Mouse (Mus musculus) limb, embryonic 14.5 days (tissue): ENCODE data around the gene Doc2a. TPM values are rescaled to one million over a fixed set of nuclear protein-coding genes. Genes with fewer than 3 reads are reported as not detected.

Source experiments
- ATAC-seq: fragments of 200-750 bp; cut with Nextera tagmentation; 2 replicates; pipeline ENCODE4 v1.8.0; 2017; ENCODE audit warnings: low read depth, moderate number of reproducible peaks, moderate TSS enrichment; ENCODE audit not compliant: low FRiP score
- DNase-seq: peaks from one replicate; pipeline ENCODE4 v3.0.0-alpha.2; 2015; ENCODE audit warnings: low spot score
- H3K27ac ChIP-seq: fragments of 300-500 bp; sonication (generic); replicated peaks from 2 replicates; pipeline ENCODE4 v1.5.1; 2014; ENCODE audit warnings: low read depth, mild to moderate bottlenecking, low read length, moderate library complexity, mixed read lengths
- H3K27me3 ChIP-seq: fragments of 300-500 bp; sonication (generic); 2 replicates; pipeline ENCODE4 v1.6.1; 2014; ENCODE audit warnings: low read length, mixed read lengths; ENCODE audit not compliant: control insufficient read depth, insufficient read depth
- H3K36me3 ChIP-seq: fragments of 300-500 bp; sonication (generic); 2 replicates; pipeline ENCODE4 v1.6.1; 2014; ENCODE audit warnings: mild to moderate bottlenecking, low read length, moderate library complexity, mixed read lengths; ENCODE audit not compliant: control insufficient read depth, insufficient read depth
- H3K4me1 ChIP-seq: fragments of 300-500 bp; sonication (generic); 2 replicates; pipeline ENCODE4 v1.6.1; 2014; ENCODE audit warnings: antibody characterized with exemption, low read length, mixed read lengths; ENCODE audit not compliant: control insufficient read depth, insufficient read depth
- H3K4me2 ChIP-seq: fragments of 300-500 bp; sonication (generic); replicated peaks from 2 replicates; pipeline ENCODE4 v1.6.1; 2014; ENCODE audit warnings: low read depth, mild to moderate bottlenecking, low read length, moderate library complexity; ENCODE audit not compliant: severe bottlenecking
- H3K4me3 ChIP-seq: fragments of 300-500 bp; sonication (generic); replicated peaks from 2 replicates; pipeline ENCODE4 v1.5.1; 2014; ENCODE audit warnings: low read length
- H3K9ac ChIP-seq: fragments of 300-500 bp; sonication (generic); 2 replicates; pipeline ENCODE4 v1.6.1; 2014; ENCODE audit warnings: mild to moderate bottlenecking, low read depth, low read length, moderate library complexity; ENCODE audit not compliant: severe bottlenecking
- H3K9me3 ChIP-seq: fragments of 300-500 bp; sonication (generic); 2 replicates; pipeline ENCODE4 v1.6.1; 2016; ENCODE audit warnings: low read length; ENCODE audit not compliant: control insufficient read depth
- POLR2A ChIP-seq: fragments of 200-500 bp; IDR thresholded peaks from 2 replicates; pipeline ENCODE4 v1.8.0; 2012; ENCODE audit warnings: inconsistent platforms, mild to moderate bottlenecking, moderate library complexity, borderline replicate concordance; ENCODE audit not compliant: insufficient read depth, insufficient read length; ENCODE audit errors: extremely low read depth
- WGBS: fragments of 180-500 bp; shearing (Covaris S2); extraction: QIAGEN DNeasy Blood & Tissue Kit; methylation state at CpG from one replicate; pipeline ENCODE4 v1.1.7; 2014; 5-methylcytosine and 5-hydroxymethylcytosine counted together
- polyA plus RNA-seq, 2 experiments: library from polyadenylated mRNA; depleted of rRNA in 1 of 2; stranded (reverse) in 1 of 2; unstranded in 1 of 2; fragments of >200 nt; fragmentation: Nextera tagmentation in 1 of 2; extraction: Ambion mirVana in 1 of 2; gene quantifications; 2 replicates each; pipeline versions ENCODE4 v1.2.1 to v1.2.3; 2012 to 2014

The Doc2a gene
- polyA plus RNA-seq, 2 experiments, result 0.92 to 1.3 TPM

- no peak for DNase-seq
- Histone ChIP-seq H3K27ac (no peak overlapping the region), H3K36me3 (no peaks in the 10 kb centered on the region), H3K27me3 (no peaks in the 10 kb centered on the region), H3K9ac (no peak overlapping the region), H3K4me2 (no peak overlapping the region), H3K4me1 (no peaks in the 10 kb centered on the region), H3K9me3 (no peaks in the 10 kb centered on the region), H3K4me3 (no peak overlapping the region)
- 79% methylated on average over 8 of the region's 8 CpGs for WGBS
- ATAC-seq, result no peak
- no peak for TF ChIP-seq POLR2A
Measured at GRCm38 (mm10) chr7:126816494-126816893, 30.7 kb upstream of the Doc2a start.

GRCm38 (mm10) chr7:126817595-126817994 is 29.6 kb upstream of the Doc2a start:
- DNase-seq (no peak), ATAC-seq (no peak)
- H3K4me2 ChIP-seq, result no peak overlapping the region
- no peaks in the 10 kb centered on the region for H3K27me3 ChIP-seq
- H3K27ac ChIP-seq, result no peak overlapping the region
- WGBS, result 82% methylated on average over 7 of the region's 7 CpGs
- no peaks in the 10 kb centered on the region for H3K9me3 ChIP-seq
- H3K4me3 ChIP-seq, result no peak overlapping the region
- H3K4me1 ChIP-seq, result no peaks in the 10 kb centered on the region
- H3K36me3 ChIP-seq, result no peaks in the 10 kb centered on the region
- TF ChIP-seq POLR2A, result no peak
- no peak overlapping the region for H3K9ac ChIP-seq

GRCm38 (mm10) chr7:126818818-126819217 is 28.4 kb upstream of the Doc2a start:
- Histone ChIP-seq H3K9ac (no peak overlapping the region), H3K4me3 (no peak overlapping the region), H3K27me3 (peaks cover 9% of the 10 kb centered on the region; the same call in 1 of the 2 replicates), H3K4me2 (no peak overlapping the region), H3K36me3 (no peaks in the 10 kb centered on the region), H3K27ac (no peak overlapping the region), H3K4me1 (0 out of 2 replicates have a peak, but pooled peaks cover 3% of the 10 kb centered on the region), H3K9me3 (no peaks in the 10 kb centered on the region)
- TF ChIP-seq POLR2A, result no peak
- ATAC-seq, result no peak
- DNase-seq, result no peak
- 40% methylated on average over 1 of the region's 1 CpGs for WGBS

- Histone ChIP-seq H3K9ac (no peak overlapping the region), H3K27me3 (peaks cover 24% of the 10 kb centered on the region; the same call in 1 of the 2 replicates), H3K4me1 (0 out of 2 replicates have a peak, but pooled peaks cover 3% of the 10 kb centered on the region), H3K9me3 (no peaks in the 10 kb centered on the region), H3K27ac (no peak overlapping the region), H3K4me2 (no peak overlapping the region), H3K4me3 (no peak overlapping the region), H3K36me3 (no peaks in the 10 kb centered on the region)
- 24% methylated on average over 7 of the region's 7 CpGs for WGBS
- no peak for TF ChIP-seq POLR2A
- ATAC-seq (no peak), DNase-seq (peak; percentile 68)
Measured at GRCm38 (mm10) chr7:126821835-126822511, 25.2 kb upstream of the Doc2a start.

- TF ChIP-seq POLR2A, result no peak
- no peak overlapping the region for H3K27ac ChIP-seq
- H3K27me3 ChIP-seq, result peaks cover 24% of the 10 kb centered on the region; the same call in 1 of the 2 replicates
- no peaks in the 10 kb centered on the region for H3K36me3 ChIP-seq
- no peaks in the 10 kb centered on the region for H3K9me3 ChIP-seq
- 12% methylated on average over 9 of the region's 9 CpGs for WGBS
- H3K4me2 ChIP-seq, result no peak overlapping the region
- no peak overlapping the region for H3K4me3 ChIP-seq
- no peak overlapping the region for H3K9ac ChIP-seq
- DNase-seq, result no peak
- ATAC-seq, result no peak
- 0 out of 2 replicates have a peak, but pooled peaks cover 3% of the 10 kb centered on the region for H3K4me1 ChIP-seq
Measured at GRCm38 (mm10) chr7:126822741-126823140, 24.5 kb upstream of the Doc2a start.
